Mouse (Mus musculus) ES-Bruce4 (cell line): ENCODE results near the gene Ube2l6.

Experiments used
- CTCF ChIP-seq: IDR thresholded peaks from one replicate; pipeline ENCODE4 v1.8.1; 2011; ENCODE audit warnings: low read depth, low read length
- EP300 ChIP-seq: IDR thresholded peaks from 2 replicates; pipeline ENCODE4 v1.6.1; 2011; ENCODE audit warnings: low read depth, low read length; ENCODE audit not compliant: insufficient read depth
- POLR2A ChIP-seq: IDR thresholded peaks from one replicate; pipeline ENCODE4 v1.8.1; 2011; ENCODE audit warnings: low read length; ENCODE audit not compliant: insufficient read depth

- TF ChIP-seq CTCF (peak; percentile 58), POLR2A (no peak), EP300 (no peak)
These were observed 12.4 kb downstream of the Ube2l6 start for GRCm38 (mm10) chr2:84810886-84811577.
